Mouse (Mus musculus): ENCODE results near the gene Bcr.

The Bcr gene

GRCm38 (mm10) chr10:75129283-75129710, 68.9 kb downstream of the Bcr start:
- no peak for DNase-seq (ENCODE audit: low read depth, low spot score)

GRCm38 (mm10) chr10:75130372-75131046, 70.1 kb downstream of the Bcr start:
- no peak for DNase-seq (ENCODE audit: low read depth, low spot score)

- DNase-seq (ENCODE audit: low read depth, low spot score): no peak
These were observed 71.2 kb downstream of the Bcr start for GRCm38 (mm10) chr10:75131625-75132024.

- DNase-seq (ENCODE audit: low read depth, low spot score): no peak
These were observed 74.6 kb downstream of the Bcr start for GRCm38 (mm10) chr10:75134861-75135517.

GRCm38 (mm10) chr10:75135518-75136162, 75.2 kb downstream of the Bcr start:
- no peak for DNase-seq (ENCODE audit: low read depth, low spot score)

GRCm38 (mm10) chr10:75137148-75137547, 76.8 kb downstream of the Bcr start:
- DNase-seq (ENCODE audit: low read depth, low spot score): no peak

GRCm38 (mm10) chr10:75145221-75145620, 84.8 kb downstream of the Bcr start:
- no peak for DNase-seq (ENCODE audit: low read depth, low spot score)

- no peak for DNase-seq (ENCODE audit: low read depth, low spot score)
These were observed 85.6 kb downstream of the Bcr start for GRCm38 (mm10) chr10:75146001-75146400.

GRCm38 (mm10) chr10:75146619-75147018, 86.2 kb downstream of the Bcr start:
- DNase-seq (ENCODE audit: low read depth, low spot score): no peak

GRCm38 (mm10) chr10:75148295-75148694, 87.9 kb downstream of the Bcr start:
- DNase-seq (ENCODE audit: low read depth, low spot score): peak; percentile 46

- no peak for DNase-seq (ENCODE audit: low read depth, low spot score)
These were observed 90.0 kb downstream of the Bcr start for GRCm38 (mm10) chr10:75150361-75150760.

DNA sequence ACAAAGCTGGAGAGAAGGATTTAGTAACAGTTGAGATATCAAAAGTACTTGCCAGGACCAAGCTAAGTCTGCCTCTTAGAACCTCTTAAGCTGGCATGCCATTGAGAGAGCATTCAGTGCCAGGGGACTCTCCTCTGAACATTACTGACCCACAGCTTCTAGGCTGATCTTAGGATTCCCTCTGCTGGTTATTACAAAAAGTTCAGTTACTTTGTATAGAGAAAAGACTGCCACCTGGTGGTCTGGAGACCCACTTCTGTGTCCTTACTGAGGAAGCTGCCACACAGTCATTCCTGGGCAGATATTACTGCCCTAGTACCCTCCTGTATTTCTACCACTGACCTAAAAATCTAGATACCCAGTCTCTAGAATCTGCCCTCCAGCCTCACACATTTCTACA, 90.9 kb downstream of the Bcr start:
- peak; percentile 72 for DNase-seq (ENCODE audit: low read depth, low spot score)

DNA sequence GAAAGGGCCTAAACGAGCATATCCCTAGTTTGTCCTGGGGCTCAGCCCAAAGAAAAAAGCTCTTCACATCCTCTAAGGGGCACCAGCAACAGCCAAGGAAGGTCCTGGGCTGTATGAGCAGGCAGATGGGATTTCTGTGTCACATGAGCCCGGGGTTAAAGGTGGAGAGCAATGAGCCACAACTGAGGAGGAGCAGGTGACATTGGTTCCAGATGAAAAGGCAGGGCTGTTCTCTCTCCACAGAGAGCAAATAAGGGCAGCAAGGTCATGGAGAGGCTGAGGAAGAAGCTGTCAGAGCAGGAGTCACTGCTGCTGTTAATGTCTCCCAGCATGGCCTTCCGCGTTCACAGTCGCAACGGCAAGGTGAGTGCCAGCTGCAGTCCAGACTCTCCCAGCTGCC, 96.4 kb downstream of the Bcr start:
- no peak for DNase-seq (ENCODE audit: low read depth, low spot score)

GRCm38 (mm10) chr10:75157713-75158112, 97.3 kb downstream of the Bcr start:
- no peak for DNase-seq (ENCODE audit: low read depth, low spot score)

DNA sequence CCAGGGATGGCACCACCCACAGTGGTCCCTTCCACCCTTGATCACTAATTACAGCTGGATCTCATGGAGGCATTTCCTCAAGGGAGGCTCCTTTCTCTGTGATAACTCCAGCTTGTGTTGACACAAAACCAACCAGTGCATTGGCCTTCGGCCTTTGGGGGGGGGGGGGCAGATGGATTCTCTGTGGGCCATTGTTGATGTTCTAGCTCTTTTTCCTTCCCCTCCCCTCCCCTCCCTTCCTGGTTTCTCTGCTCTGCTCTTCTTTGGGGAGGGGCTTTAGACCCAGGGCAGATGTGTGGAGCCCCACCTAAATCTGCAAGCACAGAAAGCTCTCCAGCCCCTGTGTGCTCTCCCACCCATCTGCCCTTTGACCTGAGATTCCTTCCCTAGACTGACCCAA, 98.0 kb downstream of the Bcr start:
- DNase-seq (ENCODE audit: low read depth, low spot score): no peak

GRCm38 (mm10) chr10:75160171-75160900, 99.9 kb downstream of the Bcr start:
- no peak for DNase-seq (ENCODE audit: low read depth, low spot score)

DNA sequence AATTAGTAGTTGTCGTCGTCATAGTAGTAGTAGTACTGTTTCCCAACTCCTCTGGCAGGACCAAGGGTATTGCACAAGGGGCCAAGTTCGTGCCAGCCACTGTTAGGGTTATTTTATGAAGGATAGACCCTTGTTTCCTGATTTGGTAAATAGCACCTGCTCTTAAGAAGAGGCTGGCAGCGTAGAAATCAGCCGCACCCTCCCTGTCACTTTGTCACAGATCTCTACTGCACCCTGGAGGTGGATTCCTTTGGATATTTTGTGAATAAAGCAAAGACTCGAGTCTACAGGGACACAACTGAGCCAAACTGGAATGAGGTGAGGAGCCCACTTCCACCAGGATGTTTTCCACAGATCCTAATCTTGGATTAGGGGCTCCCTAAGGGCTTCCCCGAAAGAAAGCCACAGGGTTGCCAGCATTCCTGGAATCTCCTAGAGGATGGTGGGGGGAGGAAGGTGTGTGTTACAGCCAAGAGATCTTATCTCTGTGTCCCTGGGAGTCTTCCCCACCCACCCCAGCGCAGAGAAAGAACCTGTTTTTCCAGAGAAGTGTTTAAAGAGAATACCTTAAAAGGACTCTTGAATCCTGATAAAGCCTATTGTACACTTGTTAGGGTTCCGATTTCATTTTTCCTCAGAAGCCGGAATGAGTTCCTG, 105.6 kb downstream of the Bcr start:
- no peak for DNase-seq (ENCODE audit: low read depth, low spot score)

DNA sequence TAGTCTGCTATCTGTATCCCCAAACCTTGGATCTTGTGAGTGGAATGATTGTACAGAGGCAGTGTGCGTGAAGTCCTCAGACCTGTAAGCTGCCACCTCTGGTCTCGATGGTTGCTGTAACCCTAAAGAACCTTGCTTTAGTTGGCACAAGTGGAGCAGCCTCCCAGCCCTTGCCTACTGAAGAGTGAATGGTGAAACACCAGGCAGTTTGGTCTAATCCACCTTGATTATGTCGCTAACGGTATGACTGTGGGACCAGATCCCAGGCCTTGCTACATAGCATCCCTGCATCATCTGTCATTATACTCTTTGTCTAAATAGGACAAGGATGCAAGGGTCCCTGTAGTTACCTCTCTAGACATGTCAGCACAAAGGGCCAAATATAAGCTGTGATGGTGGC, 106.2 kb downstream of the Bcr start:
- DNase-seq (ENCODE audit: low read depth, low spot score): no peak

DNA sequence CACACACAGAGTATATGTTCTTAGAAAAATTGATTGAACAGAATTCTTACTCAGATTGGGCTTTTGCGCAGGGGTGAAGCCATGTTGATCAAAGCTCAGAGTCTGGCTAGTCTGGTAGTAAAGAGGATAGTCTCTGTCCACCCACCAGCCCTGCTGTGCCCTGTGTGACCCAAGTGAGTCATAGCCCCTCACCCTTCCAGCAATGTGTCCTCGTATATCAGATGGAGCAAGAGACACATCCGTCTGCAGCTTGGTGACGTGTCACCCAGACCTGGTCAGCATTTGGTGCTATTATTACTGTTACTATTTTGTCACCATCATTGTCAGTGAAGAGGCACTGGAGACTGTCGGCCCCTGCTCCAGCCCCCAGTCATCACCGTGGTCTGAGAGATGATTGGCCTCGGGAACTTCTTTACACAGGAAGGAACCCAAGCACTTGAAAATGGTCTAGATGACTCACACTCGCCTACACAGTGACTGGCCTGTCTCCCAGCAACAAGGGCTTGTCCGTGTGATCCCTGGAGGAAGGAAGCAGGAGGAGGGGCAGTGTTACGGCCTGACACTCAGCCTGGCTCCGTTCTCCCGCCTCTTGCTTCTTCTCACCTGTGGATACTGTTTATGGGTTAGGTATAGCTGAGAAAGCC, 109.9 kb downstream of the Bcr start:
- no peak for DNase-seq (ENCODE audit: low read depth, low spot score)

GRCm38 (mm10) chr10:75173056-75173455, 112.7 kb downstream of the Bcr start:
- DNase-seq (ENCODE audit: low read depth, low spot score): no peak

- no peak for DNase-seq (ENCODE audit: low read depth, low spot score)
These were observed 113.3 kb downstream of the Bcr start for GRCm38 (mm10) chr10:75173712-75174111.
